Mouse (Mus musculus) cerebellum, adult 11-12 months (tissue): Measurements from ENCODE around the gene Mvk.

ENCODE experiments used
- DNase-seq: peaks from one replicate; pipeline ENCODE4 v3.0.0; 2022

Mvk gene

DNA sequence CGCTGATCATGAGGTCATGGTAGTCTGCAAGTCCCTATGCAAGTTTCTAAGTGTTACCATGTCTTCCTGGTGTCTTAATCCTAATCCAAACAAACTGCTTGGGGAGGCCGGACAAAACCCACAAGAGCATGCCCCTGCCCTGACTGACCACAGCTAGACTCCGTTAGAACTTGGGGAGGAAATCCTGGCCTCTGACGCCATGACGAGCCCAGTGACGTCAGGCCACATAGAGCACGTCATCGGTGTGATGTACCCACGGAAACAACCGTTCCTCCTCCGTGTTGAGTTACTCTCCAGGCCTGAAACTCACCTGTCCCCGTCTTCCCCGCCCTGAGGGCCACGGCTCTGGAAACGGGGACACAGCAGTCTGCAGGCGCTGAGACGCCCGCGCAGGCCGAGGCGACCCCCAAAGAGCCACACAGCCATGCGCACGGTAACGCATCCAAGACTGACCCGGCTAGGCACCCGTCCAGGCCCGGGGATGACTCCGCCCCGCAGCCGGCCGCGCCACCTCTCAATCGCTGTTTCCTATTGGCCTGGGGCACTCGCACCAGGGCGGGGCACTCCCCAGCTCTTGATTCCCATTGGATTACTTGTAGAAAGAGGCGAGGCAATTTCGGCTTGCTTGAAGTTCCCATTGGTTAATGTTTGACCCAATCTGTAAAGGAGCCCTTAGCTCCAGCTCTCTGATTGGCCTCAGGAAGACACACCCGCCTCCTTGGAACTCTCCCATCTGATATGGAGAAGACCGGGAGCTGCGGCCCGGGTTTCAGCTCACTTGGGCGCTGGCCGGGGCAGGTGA is at the start of gene Mvk, which contains the start of gene Mmab:
TSS of gene Mvk (plus strand) at position 704 of the 802 bp plus-strand sequence.
TSS of gene Mmab (minus strand) at position 495 of the 802 bp plus-strand sequence.
- DNase-seq: peak; percentile 99

DNA sequence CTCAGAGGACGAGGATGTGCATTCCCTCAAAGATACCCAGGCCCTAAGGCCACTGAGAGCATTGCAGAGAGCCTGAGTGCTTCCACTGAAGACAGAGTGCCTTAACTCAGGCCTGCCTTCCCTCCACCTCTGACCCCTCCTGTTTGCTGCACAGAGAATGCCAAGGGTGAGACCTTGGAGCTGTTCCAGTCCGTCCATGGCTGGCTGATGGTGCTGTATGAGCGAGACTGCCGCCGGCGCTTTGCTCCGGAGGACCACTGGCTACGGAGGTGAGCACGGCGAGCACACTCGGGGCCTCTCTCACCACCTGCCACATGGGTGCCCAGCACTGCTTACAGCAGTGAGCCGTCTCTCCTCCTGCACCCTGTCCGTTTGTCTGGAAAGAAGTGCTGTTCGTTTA is 37.5 kb upstream of the Mvk start:
- no peak for DNase-seq

DNA sequence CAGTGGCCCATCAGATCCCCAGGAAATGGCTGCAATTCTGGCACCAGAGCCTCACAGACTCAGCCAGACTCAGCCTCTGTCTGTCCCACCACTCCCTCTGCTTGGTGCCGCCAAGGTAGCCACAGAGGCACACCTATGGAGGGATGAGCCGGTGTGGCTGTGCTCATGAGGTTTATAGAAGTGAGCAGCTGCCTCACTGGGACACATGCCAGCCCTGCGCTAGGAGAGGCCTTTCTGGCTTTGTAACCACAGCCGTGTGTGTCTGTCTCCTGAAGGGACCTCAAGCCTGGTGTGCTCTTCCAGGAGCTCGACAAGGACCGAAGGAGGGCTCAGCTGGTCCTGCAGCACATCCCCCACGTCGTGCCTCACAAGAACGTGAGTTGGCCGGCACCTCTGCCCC is 36.8 kb upstream of the Mvk start:
- DNase-seq: peak; percentile 37

DNA sequence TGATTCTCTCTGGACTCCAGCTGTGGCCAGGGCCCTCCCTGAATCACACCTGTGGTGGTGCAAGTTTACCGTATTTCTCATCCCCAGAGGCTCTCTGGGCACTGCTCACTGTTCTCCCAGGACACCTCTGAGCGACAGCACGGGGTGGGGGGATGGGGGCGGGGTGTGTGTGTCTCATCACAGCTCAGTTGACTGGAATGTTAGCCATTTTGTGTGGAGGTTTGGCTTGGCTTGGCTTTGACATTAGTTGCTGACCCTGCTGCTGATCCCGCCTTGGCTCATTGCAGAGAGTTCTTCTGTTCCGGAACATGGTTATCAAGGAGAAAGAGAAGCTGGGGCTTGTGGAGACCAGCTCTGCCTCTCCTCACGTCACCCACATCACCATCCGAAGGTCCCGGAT is 36.3 kb upstream of the Mvk start:
- no peak for DNase-seq

DNA sequence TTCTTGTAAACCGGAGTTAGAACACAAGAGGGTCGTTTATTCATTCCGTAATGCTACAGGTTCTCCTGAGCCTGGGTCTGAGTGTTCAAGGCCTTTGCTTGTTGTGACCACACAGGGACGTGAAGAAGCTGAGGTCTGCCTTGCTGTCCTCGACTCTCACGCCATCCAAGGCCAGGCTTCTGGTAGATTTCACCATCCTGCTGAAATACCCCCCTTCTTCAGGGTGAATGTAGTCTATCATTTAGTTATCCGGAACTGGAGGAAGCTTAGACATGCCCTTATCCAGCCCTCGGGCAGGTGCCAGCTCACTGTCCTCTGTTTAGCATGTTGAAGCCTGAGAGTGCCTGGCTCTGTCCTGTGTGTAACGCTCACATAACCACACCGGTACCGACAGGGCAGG is 35.2 kb upstream of the Mvk start:
- no peak for DNase-seq

DNA sequence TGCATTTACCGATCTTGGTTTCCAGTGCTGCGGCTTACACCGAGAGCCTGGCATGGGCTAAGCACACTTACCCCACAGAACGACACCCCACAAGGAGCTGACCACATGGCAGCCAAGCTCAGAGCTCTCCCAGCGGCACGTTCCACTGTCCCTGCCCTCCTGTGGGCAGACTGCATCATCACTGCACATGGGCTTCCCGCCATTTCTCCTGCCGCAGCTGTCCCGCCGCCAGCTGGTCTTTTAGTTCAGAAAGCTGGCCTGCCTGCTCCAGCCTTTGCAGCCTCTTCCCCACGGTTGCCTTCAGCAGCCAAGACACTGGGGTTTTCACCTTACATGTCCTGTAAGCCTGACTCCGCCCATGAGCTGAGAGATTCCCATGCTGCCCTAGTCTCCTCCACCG is 33.6 kb upstream of the Mvk start:
- no peak for DNase-seq

DNA sequence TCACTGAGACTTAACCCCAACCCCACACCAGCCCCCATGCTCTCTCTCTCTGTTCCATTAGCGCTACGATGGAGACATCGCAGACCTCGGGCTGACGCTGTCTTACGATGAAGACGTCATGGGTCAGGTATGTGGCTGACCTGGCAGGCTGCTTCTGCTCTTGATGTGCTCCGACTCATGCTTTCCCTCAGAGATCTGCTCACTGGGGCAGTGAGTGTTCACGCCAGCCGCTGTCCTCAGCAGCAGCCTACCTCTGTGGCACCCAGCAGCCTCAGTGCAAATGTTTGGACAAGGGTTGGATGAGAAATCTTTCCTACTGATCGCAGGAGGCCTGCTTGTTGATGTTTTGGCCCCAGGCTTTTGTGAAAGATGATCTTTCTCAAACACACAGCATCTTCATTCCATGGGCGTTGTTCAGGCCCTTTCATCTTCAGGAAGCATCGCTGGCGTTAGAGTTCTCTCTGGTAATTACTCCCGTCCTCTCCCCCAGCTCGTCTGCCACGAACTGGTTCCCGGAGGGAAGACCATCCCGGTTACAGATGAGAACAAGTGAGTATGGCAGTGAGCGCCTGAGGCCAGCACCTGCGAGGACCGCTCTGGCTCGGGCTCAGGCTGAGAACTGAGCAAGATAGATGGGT is 31.6 kb upstream of the Mvk start:
- no peak for DNase-seq

DNA sequence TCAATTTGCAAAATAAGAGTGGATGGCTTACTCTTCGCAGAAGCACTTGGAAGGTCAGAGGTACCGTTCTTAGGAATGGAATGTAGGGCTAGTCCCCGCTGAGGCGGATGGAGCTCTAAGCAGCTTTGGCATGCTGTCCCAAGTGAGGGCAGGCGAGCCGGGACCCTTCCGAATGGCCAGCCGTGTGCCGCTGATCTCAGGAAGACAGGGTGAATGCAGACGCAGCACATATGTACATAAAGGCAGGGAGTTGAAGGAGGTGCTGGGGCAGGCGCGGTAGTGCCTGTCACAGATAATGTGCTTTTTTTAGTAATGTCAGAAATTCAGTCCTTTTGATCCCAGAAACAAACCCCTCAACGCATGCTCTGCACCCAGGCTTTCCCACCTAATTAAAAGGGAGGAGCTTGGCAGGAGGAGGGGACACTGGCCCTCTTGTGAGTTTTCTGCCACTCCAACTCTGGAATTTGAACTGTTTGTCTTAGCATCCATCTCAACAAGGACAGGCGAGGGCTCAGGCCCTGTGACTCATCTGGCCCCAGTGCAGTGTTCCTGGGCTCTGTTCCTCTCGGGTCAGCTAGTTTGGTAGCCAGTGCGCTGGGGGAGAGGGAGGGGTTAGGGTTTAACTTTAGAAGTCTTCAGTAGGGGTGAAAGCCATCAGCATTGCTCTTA is 30.9 kb upstream of the Mvk start:
- DNase-seq: no peak

DNA sequence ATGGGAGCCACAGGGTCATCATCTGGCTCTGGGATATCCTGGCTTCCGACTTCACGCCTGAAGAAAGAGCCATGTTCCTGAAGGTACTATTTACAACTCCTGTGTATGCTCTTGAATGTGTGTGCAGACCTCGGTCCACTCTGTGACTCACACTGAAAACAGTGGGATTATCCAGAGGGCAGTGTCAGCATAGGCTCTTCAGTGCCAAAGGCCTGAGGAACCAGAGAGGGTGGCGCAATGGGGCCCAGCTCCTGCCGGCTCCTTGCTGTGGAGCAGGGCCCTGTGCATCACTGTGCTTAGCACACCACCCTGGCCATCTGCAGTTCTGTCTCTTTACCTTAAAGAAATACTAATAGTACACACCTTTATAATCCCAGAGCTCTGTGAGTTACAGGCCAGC is 28.5 kb upstream of the Mvk start:
- no peak for DNase-seq

DNA sequence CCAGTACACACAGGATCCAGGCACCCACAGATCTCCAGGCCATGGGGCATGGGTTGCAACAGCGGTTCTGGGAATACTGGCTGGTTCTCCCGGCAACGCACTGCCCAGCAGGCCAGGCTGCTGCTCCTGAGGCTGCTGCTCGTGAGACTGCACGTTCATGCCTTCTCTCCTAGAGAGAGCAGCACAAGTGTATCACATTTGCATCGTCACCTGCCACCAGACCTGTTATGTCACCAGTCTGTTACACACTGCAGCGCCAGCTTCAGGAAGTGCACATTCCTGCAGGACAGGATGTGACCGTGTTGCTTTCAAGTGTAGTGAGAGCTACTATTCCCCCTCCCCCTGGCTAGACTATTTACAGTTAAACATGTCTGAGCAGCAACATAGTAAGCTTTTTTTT is 27.2 kb upstream of the Mvk start:
- DNase-seq: no peak

DNA sequence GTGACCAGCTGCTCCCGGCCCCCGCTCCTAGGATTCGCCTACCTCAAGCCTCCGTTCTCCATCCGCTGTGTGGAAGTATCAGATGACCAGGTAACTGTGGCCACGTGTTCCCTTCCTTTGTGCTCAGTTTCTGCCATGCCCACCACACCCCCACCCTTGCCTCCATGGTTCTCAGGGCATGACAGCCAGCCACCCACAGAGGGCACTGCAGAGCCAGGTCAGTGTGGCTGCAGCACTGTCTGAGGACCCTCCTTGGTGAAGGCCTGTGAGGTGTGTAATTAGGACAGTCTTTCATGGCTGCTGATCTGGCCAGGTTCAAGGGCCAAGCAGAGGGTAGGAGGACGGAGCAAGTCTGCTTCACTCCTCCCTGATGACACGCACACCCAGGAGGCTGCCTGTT is 25.5 kb upstream of the Mvk start:
- no peak for DNase-seq

DNA sequence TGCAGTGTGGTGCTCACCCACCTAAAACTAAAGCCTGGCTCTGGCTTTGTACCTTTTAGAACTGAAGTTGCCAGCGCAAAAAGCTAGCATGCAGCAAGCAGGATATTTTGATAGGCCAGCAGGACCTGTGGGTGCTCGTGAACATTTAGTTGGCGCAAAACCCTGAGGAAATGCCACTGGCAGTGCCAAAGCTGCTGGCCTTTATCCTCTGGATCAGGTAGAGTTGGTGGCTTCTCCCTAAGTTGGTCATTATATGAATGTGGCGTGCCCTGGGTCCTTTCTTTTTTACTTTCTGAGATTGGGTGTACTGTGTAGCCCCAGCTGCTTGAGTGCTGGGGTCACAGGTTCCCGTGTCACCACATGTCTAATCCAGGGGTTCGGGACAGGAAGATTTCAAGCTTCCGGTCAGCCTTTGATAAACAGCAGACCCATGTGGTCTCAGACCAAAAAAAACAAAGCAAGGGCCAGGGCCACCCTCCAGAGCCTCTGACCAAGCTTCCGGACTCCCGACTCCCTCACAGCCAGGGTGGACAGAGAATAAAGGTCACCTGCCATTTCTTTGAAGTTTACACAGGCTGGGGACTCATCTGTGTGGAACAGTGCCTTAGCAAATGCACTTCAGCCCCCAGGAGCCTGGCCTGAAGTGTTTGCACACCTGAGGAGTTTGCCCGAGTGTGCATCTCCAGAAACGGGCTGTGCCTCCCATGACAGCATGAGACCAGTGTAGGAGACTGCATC is 22.3 kb upstream of the Mvk start:
- DNase-seq: no peak

DNA sequence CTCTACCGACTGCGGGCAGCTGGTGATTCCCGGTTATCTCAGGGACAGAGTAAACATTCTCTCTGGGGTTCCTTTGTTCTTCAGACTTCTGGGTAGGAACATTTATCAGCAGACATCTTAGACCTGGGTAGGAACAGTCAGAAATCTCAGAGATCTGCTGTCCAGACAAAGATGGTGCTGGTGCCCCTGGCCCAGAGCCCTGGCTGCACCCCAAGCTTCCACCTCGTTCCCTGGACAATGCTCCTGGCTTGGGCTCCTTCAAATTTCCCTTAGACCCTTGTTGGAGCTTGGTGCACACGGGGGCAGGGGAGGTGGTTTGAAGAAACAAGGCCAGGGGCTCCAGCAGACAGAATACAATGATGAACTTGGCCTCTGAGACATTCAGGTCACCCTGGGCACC is 21.5 kb upstream of the Mvk start:
- DNase-seq: no peak

DNA sequence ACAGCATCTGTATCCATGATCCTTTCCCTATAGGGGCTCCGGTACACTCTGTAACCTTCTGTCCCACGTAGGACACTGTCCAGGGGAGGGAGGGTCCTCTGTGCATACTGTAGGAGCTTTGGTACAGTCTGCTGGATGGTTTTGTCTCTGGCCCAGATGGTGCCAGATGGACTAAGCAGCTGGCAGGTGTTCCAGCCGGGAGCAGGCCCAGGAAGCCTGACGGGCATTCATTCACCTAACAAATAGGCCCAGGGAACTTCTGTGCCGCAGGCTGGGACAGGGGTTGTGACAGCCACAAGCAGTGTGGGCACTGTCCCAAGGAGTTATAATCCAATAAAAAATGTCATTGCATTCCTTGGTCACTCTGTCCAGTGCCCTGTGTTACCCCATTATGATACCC is 20.1 kb upstream of the Mvk start:
- no peak for DNase-seq

DNA sequence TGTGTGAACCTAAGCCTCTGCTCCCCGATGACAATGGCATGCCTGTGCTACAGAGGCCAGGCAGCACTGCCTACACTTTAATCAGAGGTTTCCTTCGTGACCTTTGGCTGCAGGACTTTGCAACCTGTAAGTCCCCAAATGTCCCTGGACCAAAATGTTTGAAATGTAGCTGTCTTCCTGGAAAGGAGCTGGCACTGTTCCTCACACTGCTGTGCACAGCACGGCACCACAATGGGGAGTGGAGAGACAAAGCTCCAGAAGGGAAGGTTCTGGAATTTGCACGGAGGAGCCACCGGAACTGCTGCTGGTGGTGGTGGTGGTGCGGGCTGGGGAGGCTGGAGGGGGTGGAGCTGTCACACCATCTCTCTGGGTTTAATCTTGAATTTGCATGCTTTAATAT is 17.3 kb upstream of the Mvk start:
- DNase-seq: no peak

DNA sequence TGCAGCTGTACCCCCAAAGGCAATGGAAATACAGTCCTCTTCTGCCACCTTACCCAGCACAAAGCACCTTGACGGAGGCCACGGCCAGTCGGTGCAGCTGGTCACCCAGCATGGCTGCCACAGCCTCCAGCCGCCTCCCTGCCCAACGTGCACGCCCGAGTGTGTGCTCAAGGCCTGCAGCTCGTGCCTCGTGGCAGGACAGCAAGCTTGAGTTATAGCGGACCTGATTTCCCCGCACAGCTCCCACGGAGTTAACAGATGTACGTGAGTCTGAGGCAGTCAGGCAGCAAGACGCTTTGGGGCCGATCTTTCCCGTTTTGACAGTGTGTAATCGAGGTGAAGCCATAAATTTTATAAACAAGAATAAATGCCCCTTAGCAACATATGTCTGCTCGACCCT is 15.4 kb upstream of the Mvk start:
- no peak for DNase-seq

DNA sequence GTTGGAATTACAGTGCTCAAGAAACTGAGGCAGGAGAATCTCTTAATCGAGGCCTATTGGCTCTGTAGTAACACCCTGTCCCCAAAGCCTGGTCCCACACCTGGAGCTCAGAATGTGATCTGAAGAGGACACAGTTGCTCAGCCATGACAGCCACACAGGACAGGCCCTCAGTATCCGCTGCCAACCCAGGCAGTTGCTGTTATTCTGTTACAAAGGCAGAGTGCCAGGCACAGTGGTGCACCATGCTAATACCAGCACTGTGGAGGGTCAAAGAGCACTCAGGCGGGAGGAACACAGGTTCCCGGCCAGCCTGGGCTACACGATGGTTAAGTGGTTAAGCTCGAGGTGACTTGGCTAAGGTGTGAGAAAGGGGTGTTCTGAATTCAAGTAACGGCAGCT is 14.3 kb upstream of the Mvk start:
- no peak for DNase-seq

DNA sequence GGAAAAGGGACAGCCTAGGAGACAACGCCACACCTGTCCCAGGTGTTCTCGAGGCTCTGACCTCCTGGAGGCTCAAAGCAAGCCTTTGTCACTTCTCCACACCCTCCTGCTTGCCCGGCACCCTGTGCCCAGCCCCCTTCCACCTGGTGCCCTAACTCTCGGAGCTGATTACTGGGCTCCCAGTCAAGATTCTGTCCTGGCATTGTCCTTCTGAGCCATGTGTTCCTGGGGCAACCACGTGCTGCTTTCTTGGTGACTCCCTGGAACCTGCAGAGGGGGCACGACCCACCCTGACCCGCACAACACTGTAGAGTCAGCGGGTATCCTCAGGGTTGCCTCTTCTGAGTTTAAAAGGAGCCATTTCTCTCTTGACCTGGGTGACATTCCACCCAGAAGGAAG is 9.7 kb upstream of the Mvk start:
- no peak for DNase-seq

DNA sequence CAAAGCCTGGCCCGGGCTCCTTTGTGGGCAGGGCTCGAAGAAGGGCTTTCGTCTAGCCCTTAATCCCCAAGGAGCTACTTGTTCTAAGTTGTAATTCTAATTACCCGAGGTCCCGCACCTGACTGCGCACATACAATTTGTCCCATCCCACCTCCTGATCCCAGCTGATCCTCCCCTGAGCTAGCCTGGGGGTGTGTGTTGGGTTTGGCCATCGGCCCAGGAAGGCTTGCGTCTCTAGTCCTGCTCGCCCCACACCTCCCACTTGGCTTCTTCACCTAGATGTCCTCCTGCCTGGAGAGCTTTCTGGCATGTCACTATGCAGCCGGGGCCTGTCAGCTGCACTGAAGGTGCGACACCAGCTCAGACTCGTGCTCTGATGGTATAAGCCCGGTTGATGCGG is 8.5 kb upstream of the Mvk start:
- no peak for DNase-seq

DNA sequence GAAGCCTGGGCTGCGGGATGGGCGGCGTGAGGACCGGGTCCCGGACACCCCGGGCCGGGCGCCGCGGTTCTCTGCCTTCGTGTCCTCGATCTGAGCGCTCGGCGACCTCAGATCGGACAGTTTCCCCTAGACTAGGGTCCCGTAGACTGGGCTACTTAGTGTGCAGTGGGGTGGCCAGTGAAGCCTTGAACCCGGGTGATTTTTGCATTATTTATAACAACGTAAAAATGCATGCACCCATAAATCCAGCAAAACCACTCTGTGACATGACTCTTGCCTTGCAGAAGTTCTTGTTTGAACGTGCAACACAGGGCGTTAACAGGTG is 261 bp downstream of the Mvk start:
- DNase-seq: no peak

DNA sequence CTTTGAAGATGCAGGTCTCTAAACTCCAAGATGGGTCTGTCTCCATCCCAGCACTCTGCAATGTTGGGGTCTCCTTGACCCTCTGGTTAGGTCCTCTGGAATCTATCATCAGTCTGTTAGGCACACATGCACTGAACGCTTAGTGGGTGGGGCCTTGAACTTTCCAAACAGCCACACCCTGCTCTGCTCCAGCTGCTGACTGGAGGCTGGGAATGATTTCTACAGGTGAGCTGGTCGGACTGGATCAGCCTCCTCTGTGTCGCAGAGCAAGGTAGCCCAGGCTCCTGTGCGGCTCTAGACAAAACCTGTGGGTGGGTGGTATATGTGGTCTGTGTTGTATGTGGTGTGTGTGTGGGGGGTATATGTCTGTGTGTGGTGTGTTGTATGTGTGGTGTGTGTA is 4.9 kb downstream of the Mvk start:
- DNase-seq: no peak

DNA sequence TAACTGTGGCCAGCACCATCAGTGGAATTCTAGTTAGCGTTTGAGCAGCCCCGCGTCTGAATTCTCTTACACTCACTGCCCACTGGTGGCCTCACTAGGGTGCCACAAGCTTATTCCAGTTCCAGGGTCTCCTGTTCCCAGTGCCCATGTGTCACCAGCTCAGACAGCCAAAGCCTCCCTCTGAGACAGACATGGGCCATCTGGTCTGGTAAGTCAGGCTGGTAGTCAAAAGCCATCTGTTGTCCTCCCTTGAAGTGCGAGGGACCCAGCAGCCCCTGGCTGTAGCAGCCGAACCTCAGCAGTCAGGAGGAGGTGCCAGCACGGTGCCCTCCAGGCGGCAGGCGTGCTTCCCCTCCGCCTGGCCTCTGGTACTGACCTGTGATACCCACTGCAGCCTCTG is 12.2 kb downstream of the Mvk start:
- DNase-seq: peak; percentile 89

DNA sequence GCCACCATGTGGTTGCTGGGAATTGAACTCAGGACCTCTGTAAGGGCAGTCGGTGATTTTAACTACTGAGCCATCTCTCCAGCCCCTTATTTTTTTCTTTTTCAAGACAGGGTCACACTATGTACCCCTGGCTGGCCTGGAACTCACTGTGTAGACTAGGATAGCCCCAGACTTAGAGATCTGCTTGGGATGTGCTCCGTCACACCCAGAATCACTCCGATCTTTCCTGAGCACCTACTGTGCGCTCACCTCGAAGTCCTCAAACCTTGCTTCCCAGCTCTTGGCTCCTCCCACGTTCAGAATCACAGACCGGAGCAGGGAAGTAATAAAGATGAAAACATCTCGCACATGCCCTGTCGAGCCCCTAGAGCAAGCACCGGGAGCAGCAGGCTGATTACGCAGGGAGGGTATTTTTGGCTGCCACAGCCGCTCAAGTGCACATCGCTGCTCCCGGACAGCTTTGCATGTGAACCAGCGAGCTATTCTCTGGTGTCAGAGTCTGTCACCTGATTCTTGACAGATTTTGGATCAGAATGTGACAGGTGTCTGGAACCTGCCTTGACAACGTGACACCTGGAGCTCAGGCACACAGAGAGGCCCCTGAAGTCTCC is 13.0 kb downstream of the Mvk start:
- DNase-seq: no peak
